Mouse (Mus musculus) bone marrow macrophage, adult 2 months (primary cell): ENCODE measurements around the gene Ccdc124.

Source experiments
- CTCF ChIP-seq: IDR thresholded peaks from 2 replicates; pipeline ENCODE4 v1.5.1; 2012; ENCODE audit warnings: low read depth, mild to moderate bottlenecking, low read length, moderate library complexity
- POLR2A ChIP-seq: IDR thresholded peaks from 2 replicates; pipeline ENCODE4 v1.6.1; 2012; ENCODE audit warnings: mild to moderate bottlenecking, low read depth, low read length, borderline replicate concordance

GRCm38 (mm10) chr8:70894771-70895545, 21.2 kb upstream of the Ccdc124 start:
- no peak for TF ChIP-seq POLR2A
- no peak for TF ChIP-seq CTCF
